Mouse (Mus musculus) right cerebral cortex, postnatal 10 days (tissue): ENCODE measurements around the gene C1qtnf6.
A peak's percentile ranks its signal among the peaks of the same experiment; 100 is the strongest.

Experiments used
- DNase-seq, 2 experiments: peaks; one replicate each; pipeline ENCODE4 v3.0.0; 2021; ENCODE audit warnings: low spot score in 2 of 2

Gene C1qtnf6

GRCm38 (mm10) chr15:78544561-78545001 is 13.4 kb upstream of the C1qtnf6 start, which contains the start of gene Sstr3:
Gene Sstr3, minus strand, starts transcription at chr15:78544685.
- DNase-seq, result peak; percentile 58 to 72

GRCm38 (mm10) chr15:78544041-78544440 is 12.8 kb upstream of the C1qtnf6 start:
- DNase-seq, result peak in 1 of 2 experiments; percentile 38

GRCm38 (mm10) chr15:78542767-78543303 is 11.6 kb upstream of the C1qtnf6 start:
- no peak for DNase-seq

GRCm38 (mm10) chr15:78542098-78542766 is 11.0 kb upstream of the C1qtnf6 start:
- no peak for DNase-seq

GRCm38 (mm10) chr15:78541606-78542005 is 10.4 kb upstream of the C1qtnf6 start:
- DNase-seq, result no peak

GRCm38 (mm10) chr15:78541036-78541435 is 9.8 kb upstream of the C1qtnf6 start:
- no peak for DNase-seq

GRCm38 (mm10) chr15:78535723-78536421 is 4.7 kb upstream of the C1qtnf6 start:
- no peak for DNase-seq

- DNase-seq, result no peak
Observed at GRCm38 (mm10) chr15:78533346-78533835, 2.2 kb upstream of the C1qtnf6 start.

GRCm38 (mm10) chr15:78532566-78533345 is 1.5 kb upstream of the C1qtnf6 start:
- no peak for DNase-seq

GRCm38 (mm10) chr15:78531901-78532469 is 769 bp upstream of the C1qtnf6 start:
- peak; percentile 99 for DNase-seq

GRCm38 (mm10) chr15:78531451-78531720 is 170 bp upstream of the C1qtnf6 start:
- no peak for DNase-seq

- DNase-seq, result no peak
Observed at GRCm38 (mm10) chr15:78530141-78530540, 1.1 kb downstream of the C1qtnf6 start.

- DNase-seq, result peak; percentile 83 to 84
Observed at GRCm38 (mm10) chr15:78529428-78529990, 1.7 kb downstream of the C1qtnf6 start.

- no peak for DNase-seq
Observed at GRCm38 (mm10) chr15:78528726-78529411, 2.3 kb downstream of the C1qtnf6 start.

- DNase-seq, result peak; percentile 75 to 79
Observed at GRCm38 (mm10) chr15:78527973-78528372, 3.2 kb downstream of the C1qtnf6 start.

- no peak for DNase-seq
Observed at GRCm38 (mm10) chr15:78524163-78524562, 7.1 kb downstream of the C1qtnf6 start.

- no peak for DNase-seq
Observed at GRCm38 (mm10) chr15:78521892-78522291, 9.3 kb downstream of the C1qtnf6 start.

- no peak for DNase-seq
Observed at GRCm38 (mm10) chr15:78521331-78521730, 9.9 kb downstream of the C1qtnf6 start.

- DNase-seq, result no peak
Observed at GRCm38 (mm10) chr15:78520112-78520715, 11.0 kb downstream of the C1qtnf6 start.

GRCm38 (mm10) chr15:78518221-78518620 is 13.0 kb downstream of the C1qtnf6 start:
- no peak for DNase-seq
